Comparison of ENCODE assay signal across 8 mouse cellular contexts in genomic region chr12:102703111-102703412, GRCm38 (mm10). TPM values are rescaled to one million over a fixed set of nuclear protein-coding genes. Genes with fewer than 3 reads are reported as not detected.
DNase-seq lines count a peak whose midpoint lies in the region; ATAC-seq and TF ChIP-seq lines count a peak whose summit lies in the region.

No protein-coding gene starts in this region.

- H3K4me3 ChIP-seq in spleen, adult 2 months (ENCODE audit: extremely low read depth, insufficient read depth, insufficient read length), result peak overlapping the region; percentile 53; the same call in 1 of the 2 replicates
- H3K4me3 ChIP-seq in liver, embryonic 13.5 days (replicated peaks), result peak overlapping the region; percentile 75

- peak; percentile 67 for DNase-seq in adrenal gland, adult 2 months
- DNase-seq in adrenal gland, adult 8-10 months, result no peak
- no peak for DNase-seq in spleen, adult 2 months (ENCODE audit: low read depth in 1 of 2, low spot score in 2 of 2)
- DNase-seq in spleen, postnatal 4 days (ENCODE audit: low spot score in 2 of 2), result no peak
- peak; percentile 30 to 47 for DNase-seq in heart, postnatal 14 days
- DNase-seq in liver, embryonic 13.5 days, result no peak
- DNase-seq in retina, postnatal 1 day, result peak; percentile 57
- DNase-seq in urinary bladder, postnatal 36 days (ENCODE audit: low spot score in 2 of 2), result no peak

- no peak for ATAC-seq in liver, embryonic 13.5 days (ENCODE audit: low read depth)

- H3K9me3 ChIP-seq in liver, embryonic 13.5 days (replicated peaks), result no peaks in the 10 kb centered on the region

- peak overlapping the region; percentile 78; the same call in 1 of the 2 replicates for H3K9ac ChIP-seq in liver, embryonic 13.5 days

- TF ChIP-seq CTCF in spleen, adult 2 months (IDR thresholded peaks at IDR 0.05; ENCODE audit: extremely low read depth, insufficient read depth, insufficient read length, insufficient replicate concordance), result no peak

- H3K27me3 ChIP-seq in spleen, adult 2 months (ENCODE audit: control insufficient read depth, insufficient read depth, low read length), result no peaks in the 10 kb centered on the region
- peaks cover 17% of the 10 kb centered on the region for H3K27me3 ChIP-seq in liver, embryonic 13.5 days

- intact Hi-C loops in heart, postnatal 14 days (cut with DNase I), result loop anchor here (2.0 kb wide), 1 partner anchor 20 kb away; no protein-coding TSS in a partner anchor

- peak overlapping the region; percentile 77 for H3K27ac ChIP-seq in spleen, adult 2 months (ENCODE audit: insufficient read depth, low read length)
- 0 out of 2 replicates have a peak overlapping the region, but pooled peaks have one; percentile 8 for H3K27ac ChIP-seq in liver, embryonic 13.5 days

- peak overlapping the region; percentile 99 for H3K4me2 ChIP-seq in liver, embryonic 13.5 days

- TF ChIP-seq POLR2A in spleen, adult 2 months (IDR thresholded peaks at IDR 0.05; ENCODE audit: low read depth, low read length), result no peak

- H3K4me1 ChIP-seq in spleen, adult 2 months (ENCODE audit: control insufficient read depth, insufficient read depth, insufficient read length), result peaks cover 27% of the 10 kb centered on the region; the same call in 1 of the 2 replicates
- peaks cover 68% of the 10 kb centered on the region for H3K4me1 ChIP-seq in liver, embryonic 13.5 days (replicated peaks)

- no peaks in the 10 kb centered on the region for H3K36me3 ChIP-seq in spleen, adult 2 months (ENCODE audit: control insufficient read depth, insufficient read depth, low read length)
- no peaks in the 10 kb centered on the region for H3K36me3 ChIP-seq in liver, embryonic 13.5 days

- WGBS in spleen, adult 2 months, result 6% methylated on average over 4 of the region's 4 CpGs
- 9% methylated on average over 4 of the region's 4 CpGs for WGBS in liver, embryonic 13.5 days (ENCODE audit: insufficient replicate concordance)

RNA-seq across cellular contexts. Expression of gene Itpk1, which starts 1.7 kb away (rescaled TPM):
- 10 to 100 TPM; 54.9 to 99.2 TPM for total RNA-seq in adrenal gland, adult 2 months (2021)
- polyA plus RNA-seq in adrenal gland, adult 2 months (2012; rRNA removed), result 50.8 and 70.9 TPM in 2 replicates
- 100 to 1,000 TPM in 2 of 4 experiments, 10 to 100 TPM in 2; 49.2 to 139 (median 86.7) TPM for total RNA-seq in adrenal gland, adult 8-10 months (2022)
- 21.1 and 22.2 TPM in 2 replicates for polyA plus RNA-seq in spleen, adult 2 months (2012; rRNA removed)
- 10 to 100 TPM; 10.7 to 13.0 TPM for total RNA-seq in heart, postnatal 14 days (2021)
- 3.0 and 3.3 TPM in 2 replicates for polyA plus RNA-seq in liver, embryonic 13.5 days (2015; fragmentation: Nextera tagmentation; extraction: Ambion mirVana)

RNA-seq across cellular contexts. Expression of gene Moap1, which starts 40.4 kb away (rescaled TPM):
- total RNA-seq in adrenal gland, adult 2 months (2021), result 1 to 10 TPM; 3.7 to 7.9 TPM
- 0.56 and 0.81 TPM in 2 replicates for polyA plus RNA-seq in adrenal gland, adult 2 months (2012; rRNA removed)
- 10 to 100 TPM in 3 of 4 experiments, 1 to 10 TPM in 1; 8.2 to 13.6 (median 11.5) TPM for total RNA-seq in adrenal gland, adult 8-10 months (2022)
- polyA plus RNA-seq in spleen, adult 2 months (2012; rRNA removed), result 0.32 and 0.40 TPM in 2 replicates
- total RNA-seq in heart, postnatal 14 days (2021), result 1 to 10 TPM; 6.3 to 6.6 TPM
- 8.4 and 9.0 TPM in 2 replicates for polyA plus RNA-seq in liver, embryonic 13.5 days (2015; fragmentation: Nextera tagmentation; extraction: Ambion mirVana)

RNA-seq across cellular contexts. Expression of gene Tmem251, which starts 40.5 kb away (rescaled TPM):
- 1 to 10 TPM; 7.5 to 8.5 TPM for total RNA-seq in adrenal gland, adult 2 months (2021)
- polyA plus RNA-seq in adrenal gland, adult 2 months (2012; rRNA removed), result 3.4 TPM in 2 replicates
- 1 to 10 TPM; 7.2 to 8.8 (median 7.7) TPM for total RNA-seq in adrenal gland, adult 8-10 months (2022)
- polyA plus RNA-seq in spleen, adult 2 months (2012; rRNA removed), result 1.8 and 2.6 TPM in 2 replicates
- 1 to 10 TPM; 3.9 to 5.4 TPM for total RNA-seq in heart, postnatal 14 days (2021)
- 8.8 and 9.2 TPM in 2 replicates for polyA plus RNA-seq in liver, embryonic 13.5 days (2015; fragmentation: Nextera tagmentation; extraction: Ambion mirVana)

RNA-seq across cellular contexts. Expression of gene Gm28051, which starts 54.5 kb away (rescaled TPM):
- not detected for total RNA-seq in adrenal gland, adult 2 months (2021)
- not detected in 2 replicates for polyA plus RNA-seq in adrenal gland, adult 2 months (2012; rRNA removed)
- total RNA-seq in adrenal gland, adult 8-10 months (2022), result not detected
- not detected in 2 replicates for polyA plus RNA-seq in spleen, adult 2 months (2012; rRNA removed)
- total RNA-seq in heart, postnatal 14 days (2021), result not detected
- not detected in 2 replicates for polyA plus RNA-seq in liver, embryonic 13.5 days (2015; fragmentation: Nextera tagmentation; extraction: Ambion mirVana)

RNA-seq across cellular contexts. Expression of gene Gon7, which starts 54.5 kb away (rescaled TPM):
- total RNA-seq in adrenal gland, adult 2 months (2021), result 10 to 100 TPM; 11.6 to 11.7 TPM
- polyA plus RNA-seq in adrenal gland, adult 2 months (2012; rRNA removed), result 8.7 and 12.7 TPM in 2 replicates
- total RNA-seq in adrenal gland, adult 8-10 months (2022), result 10 to 100 TPM; 12.1 to 16.5 (median 14.6) TPM
- 11.3 and 13.7 TPM in 2 replicates for polyA plus RNA-seq in spleen, adult 2 months (2012; rRNA removed)
- 10 to 100 TPM in 1 of 2 experiments, 1 to 10 TPM in 1; 9.3 to 10.6 TPM for total RNA-seq in heart, postnatal 14 days (2021)
- 16.6 and 20.1 TPM in 2 replicates for polyA plus RNA-seq in liver, embryonic 13.5 days (2015; fragmentation: Nextera tagmentation; extraction: Ambion mirVana)

Comparison
In these comparisons a context has a peak if more than half of its experiments do, and no peak if none do; other contexts are left out.
1. DNase-seq: peak in adrenal gland, adult 2 months (single experiment), heart, postnatal 14 days (2 of 2) and retina, postnatal 1 day (single experiment); none in adrenal gland, adult 8-10 months (single experiment), spleen, adult 2 months (0 of 2), spleen, postnatal 4 days (0 of 2), liver, embryonic 13.5 days (single experiment) and urinary bladder, postnatal 36 days (0 of 2).